Mouse (Mus musculus): Measurements from ENCODE around the gene Bank1.

DNA sequence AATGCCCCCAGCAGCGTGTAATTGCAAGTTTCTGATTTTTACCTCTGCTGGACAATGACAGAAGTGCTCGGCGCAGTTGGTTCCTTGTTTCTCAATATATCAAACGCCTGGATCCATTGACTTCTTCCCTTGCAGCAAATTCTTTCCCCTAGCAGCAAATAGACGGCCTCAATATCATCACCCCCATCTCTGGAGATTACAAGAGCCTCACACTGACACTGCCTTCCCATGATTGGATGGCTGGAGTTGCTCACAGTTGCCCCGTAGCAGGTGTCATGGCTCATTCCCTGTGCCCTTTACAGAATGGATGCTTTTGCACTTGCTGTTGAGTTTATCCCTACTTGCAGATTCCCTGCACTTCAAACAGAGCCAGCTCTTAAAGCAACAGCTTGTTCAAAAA is 3.3 kb upstream of the Bank1 start:
- TF ChIP-seq GATA1 (IDR thresholded peaks at IDR 0.05; ENCODE audit: low read depth, low read length) (no peak), CTCF (IDR thresholded peaks at IDR 0.05 in 2 of 3, conservative IDR thresholded peaks at IDR 0.05 in 1 of 3; ENCODE audit: control insufficient read depth in 1 of 3, insufficient read depth in 1 of 3, low read depth in 2 of 3, low read length in 3 of 3, poor library complexity in 1 of 3, severe bottlenecking in 1 of 3) (no peak), EP300 (IDR thresholded peaks at IDR 0.05; ENCODE audit: low read depth in 1 of 2, low read length in 2 of 2) (no peak), POLR2A (IDR thresholded peaks at IDR 0.05; ENCODE audit: control insufficient read depth in 1 of 2, insufficient read depth in 1 of 2, low read depth in 1 of 2, low read length in 2 of 2, poor library complexity in 1 of 2) (no peak), TBP (IDR thresholded peaks at IDR 0.05; ENCODE audit: low read depth, low read length) (no peak), NRF1 (IDR thresholded peaks at IDR 0.05; ENCODE audit: insufficient read depth, low read depth, low read length, poor library complexity, severe bottlenecking) (no peak), CHD2 (IDR thresholded peaks at IDR 0.05; ENCODE audit: low read length) (no peak), ZNF384 (IDR thresholded peaks at IDR 0.05; ENCODE audit: low read depth, low read length) (no peak), GABPA (IDR thresholded peaks at IDR 0.05; ENCODE audit: low read depth, low read length) (no peak), SMC3 (IDR thresholded peaks at IDR 0.05; ENCODE audit: low read depth, low read length) (no peak), TAL1 (IDR thresholded peaks at IDR 0.05; ENCODE audit: low read length) (no peak)
